Mouse (Mus musculus) gastrocnemius, postnatal 14 days (tissue): Measurements from ENCODE around the gene Esam. TPM values are rescaled to one million over a fixed set of nuclear protein-coding genes. Genes with fewer than 3 reads are reported as not detected.

Experiments
- DNase-seq: peaks from one replicate; pipeline ENCODE4 v3.0.0; 2021; ENCODE audit warnings: mixed read lengths
- intact Hi-C: fragments of 180-260 bp; cut with DNase I; formaldehyde crosslinking; loops from one replicate; pipeline ENCODE4 v1.15.1; 2025; ENCODE audit warnings: low total_unique reads
- total RNA-seq, 2 experiments: library from RNA; stranded (reverse); gene quantifications; 2 replicates each; pipeline ENCODE4 v1.2.3; 2021

Gene Esam
- total RNA-seq, 2 experiments from 2014 or later = 43.4 to 58.2 TPM

GRCm38 (mm10) chr9:37528225-37528970 lies 520 bp downstream of the Esam start:
- intact Hi-C loops = no loop called here
- DNase-seq = no peak

GRCm38 (mm10) chr9:37530031-37530887 lies 2.4 kb downstream of the Esam start:
- intact Hi-C loops = no loop called here
- peak; percentile 69 for DNase-seq

DNA sequence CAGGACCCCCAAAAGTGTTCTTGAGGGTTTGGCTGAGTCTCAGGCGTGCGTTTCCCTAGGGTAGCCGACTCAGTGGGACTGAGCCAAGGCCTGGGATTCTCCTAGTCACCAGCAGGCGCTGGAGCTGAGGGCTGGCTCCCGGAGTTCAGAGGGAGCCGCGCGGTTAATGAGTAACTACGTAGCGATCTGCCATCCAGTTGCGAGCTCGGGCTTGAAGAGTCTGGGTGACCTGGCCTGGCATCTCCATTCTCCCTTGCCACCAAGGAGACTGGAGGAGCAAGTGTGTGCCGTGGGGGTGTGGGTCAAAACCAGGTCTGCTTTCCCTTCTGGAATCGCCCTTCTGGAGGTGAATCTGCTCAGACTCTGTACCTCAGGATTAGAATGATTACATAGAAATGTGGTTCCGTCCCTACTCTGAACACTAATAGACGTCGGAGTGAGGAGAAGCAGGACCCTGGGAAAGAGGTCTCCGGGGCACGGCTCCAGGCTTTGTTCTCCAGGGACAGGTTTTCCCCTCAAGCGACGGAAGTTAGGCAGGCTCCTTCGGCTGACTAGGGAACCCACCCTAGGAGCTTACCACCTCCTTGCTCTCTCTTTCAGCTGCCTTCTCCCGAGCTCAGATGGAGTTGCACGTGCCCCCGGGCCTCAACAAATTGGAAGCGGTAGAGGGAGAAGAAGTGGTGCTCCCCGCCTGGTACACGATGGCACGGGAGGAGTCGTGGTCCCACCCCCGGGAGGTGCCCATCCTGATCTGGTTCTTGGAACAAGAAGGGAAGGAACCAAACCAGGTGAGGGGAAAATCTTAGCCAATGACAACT lies 3.2 kb downstream of the Esam start:
- intact Hi-C loops = no loop called here
- peak; percentile 47 for DNase-seq

DNA sequence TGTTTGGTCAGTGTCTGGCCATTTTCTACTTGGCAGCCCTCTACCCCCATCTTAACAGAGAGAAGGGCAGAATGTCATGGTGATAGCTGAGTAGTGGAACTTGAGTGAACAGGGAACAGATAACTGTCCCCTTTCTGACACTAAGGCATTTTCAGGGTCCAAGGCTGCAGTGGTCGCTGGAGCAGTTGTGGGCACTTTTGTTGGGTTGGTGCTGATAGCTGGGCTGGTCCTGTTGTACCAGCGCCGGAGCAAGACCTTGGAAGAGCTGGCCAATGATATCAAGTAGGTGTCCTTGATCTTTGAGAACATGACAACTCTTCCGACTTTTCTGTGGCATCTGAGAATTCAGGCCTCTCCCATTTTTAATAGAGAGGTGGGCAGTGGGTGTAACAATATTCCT lies 9.0 kb downstream of the Esam start:
- no peak for DNase-seq

DNA sequence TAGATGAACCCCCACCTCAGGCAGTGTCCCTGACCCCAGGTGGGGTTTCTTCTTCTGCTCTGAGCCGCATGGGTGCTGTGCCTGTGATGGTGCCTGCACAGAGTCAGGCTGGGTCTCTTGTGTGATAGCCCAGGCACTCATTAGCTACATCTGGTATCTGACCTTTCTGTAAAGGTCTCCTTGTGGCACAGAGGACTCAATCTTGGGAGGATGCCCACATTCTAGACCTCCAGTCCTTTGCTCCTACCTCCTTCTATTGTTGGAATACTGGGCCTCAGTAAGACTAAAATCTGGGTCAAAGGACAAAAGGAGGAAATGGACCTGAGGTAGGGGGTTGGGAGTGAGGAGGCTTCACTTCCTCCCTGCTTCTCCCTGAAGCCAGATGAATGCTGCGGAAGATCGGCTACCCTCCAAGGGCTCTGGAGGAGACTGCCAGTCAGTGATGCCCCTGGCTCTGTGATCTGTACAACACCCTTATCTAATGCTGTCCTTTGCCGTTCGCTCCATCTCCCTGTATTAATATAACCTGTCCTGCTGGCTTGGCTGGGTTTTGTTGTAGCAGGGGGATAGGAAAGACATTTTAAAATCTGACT lies 9.9 kb downstream of the Esam start:
- intact Hi-C loops = no loop called here
- no peak for DNase-seq

More for the DNA sequence above, 9.0 kb downstream of the Esam start:
- intact Hi-C loops = no loop called here

- no peak for DNase-seq
- intact Hi-C loops = loop anchor here (5.0 kb wide), 1 partner anchor 77 kb away; no protein-coding TSS in a partner anchor
These were observed 11.5 kb downstream of the Esam start, which contains the start of gene Vsig2 for GRCm38 (mm10) chr9:37539170-37540025. TSS of gene Vsig2 (plus strand) at chr9:37539255.

DNA sequence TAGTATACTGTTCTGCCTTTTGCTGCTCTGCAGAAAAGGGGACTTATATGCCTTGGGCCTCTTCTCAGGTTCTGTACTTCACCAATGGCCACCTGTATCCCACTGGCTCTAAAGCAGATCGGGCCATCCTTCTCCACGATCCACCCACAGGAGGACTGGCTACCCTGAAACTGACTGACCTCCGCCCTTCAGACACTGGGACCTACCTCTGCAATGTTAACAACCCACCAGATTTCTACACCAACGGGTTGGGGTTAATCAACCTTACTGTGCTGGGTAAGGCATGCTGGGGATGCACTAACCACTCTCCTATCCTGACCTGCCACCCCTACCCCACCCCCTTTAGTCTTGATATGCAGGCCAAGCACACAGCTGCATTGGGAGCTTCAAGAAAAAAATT lies 12.3 kb downstream of the Esam start:
- DNase-seq = no peak
- intact Hi-C loops = loop anchor here (5.0 kb wide), 1 partner anchor 78 kb away; no protein-coding TSS in a partner anchor

DNA sequence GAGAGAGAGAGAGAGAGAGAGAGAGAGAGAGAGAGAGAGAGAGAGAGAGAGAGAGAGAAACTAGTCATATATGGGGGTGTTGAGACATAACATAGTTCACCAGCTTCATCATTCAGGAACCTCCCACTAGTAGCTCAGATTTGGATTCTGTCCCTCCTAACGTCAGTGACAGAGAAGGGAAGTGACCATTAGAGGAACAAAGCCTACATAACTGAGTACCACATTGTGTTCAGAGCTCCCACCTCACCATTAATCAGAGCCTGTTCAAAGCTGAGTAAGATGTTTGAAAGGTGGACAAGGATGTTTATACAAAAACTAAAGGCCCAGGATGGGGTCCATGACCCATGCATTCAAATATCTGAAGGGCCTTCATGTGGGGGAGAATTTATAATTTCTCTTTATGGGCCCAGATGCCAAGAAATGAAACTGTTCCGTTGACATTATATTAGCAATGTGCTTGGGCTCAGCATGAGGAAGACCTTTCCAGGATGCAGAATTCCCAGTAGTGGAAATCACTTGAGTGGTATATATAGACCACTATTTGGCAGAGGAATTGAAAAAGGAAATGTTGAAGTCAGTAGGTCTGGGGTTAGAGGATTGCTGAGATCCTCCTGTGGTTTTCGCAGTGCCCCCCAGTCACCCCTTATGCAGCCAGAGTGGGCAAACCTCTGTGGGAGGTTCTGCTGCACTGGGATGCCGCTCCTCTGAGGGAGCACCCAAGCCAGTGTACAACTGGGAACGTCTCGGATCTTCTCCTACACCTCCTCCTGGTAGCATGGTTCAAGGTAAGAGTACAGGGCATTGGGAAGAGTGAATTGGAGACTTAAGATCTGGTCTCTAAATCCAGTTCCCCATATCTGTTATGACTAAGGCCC lies 13.1 kb downstream of the Esam start:
- intact Hi-C loops = loop anchor here (5.0 kb wide), 1 partner anchor 79 kb away; no protein-coding TSS in a partner anchor
- no peak for DNase-seq

DNA sequence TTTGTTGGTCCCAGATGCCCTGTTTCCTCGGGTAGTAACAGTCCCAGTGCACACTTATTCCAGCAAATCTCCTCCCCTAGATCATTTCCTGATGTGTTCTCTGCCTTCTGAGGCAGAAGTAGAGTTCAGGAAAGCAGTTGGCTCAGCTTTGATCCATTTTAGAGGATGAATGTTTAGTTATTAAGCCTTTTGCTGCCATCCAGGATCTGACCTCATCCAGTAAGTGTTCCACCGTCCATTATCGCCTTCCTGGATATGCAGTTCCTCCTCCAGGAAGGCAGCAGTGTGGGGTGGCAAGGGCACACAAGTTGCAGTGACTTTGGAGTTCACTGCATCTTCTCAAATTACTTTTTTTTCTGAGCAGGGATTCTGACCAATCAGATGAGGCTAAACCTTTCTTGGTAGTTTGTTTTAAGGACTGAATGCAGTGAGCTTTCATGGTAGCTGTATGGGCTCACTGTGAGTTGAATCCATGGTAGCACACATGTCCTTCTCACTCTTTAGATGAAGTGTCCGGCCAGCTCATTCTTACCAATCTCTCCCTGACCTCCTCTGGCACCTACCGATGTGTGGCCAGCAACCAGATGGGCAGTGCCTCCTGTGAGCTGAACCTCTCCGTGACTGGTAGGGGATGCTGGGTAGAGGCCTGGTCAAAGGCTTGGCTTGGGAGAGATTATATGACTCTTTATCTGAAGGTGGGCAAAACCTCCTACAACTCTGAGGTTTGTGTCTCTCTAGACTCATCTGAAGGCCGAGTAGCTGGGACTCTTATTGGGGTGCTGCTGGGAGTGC lies 14.2 kb downstream of the Esam start:
- intact Hi-C loops = loop anchor here (5.0 kb wide), 1 partner anchor 80 kb away; no protein-coding TSS in a partner anchor
- no peak for DNase-seq

DNA sequence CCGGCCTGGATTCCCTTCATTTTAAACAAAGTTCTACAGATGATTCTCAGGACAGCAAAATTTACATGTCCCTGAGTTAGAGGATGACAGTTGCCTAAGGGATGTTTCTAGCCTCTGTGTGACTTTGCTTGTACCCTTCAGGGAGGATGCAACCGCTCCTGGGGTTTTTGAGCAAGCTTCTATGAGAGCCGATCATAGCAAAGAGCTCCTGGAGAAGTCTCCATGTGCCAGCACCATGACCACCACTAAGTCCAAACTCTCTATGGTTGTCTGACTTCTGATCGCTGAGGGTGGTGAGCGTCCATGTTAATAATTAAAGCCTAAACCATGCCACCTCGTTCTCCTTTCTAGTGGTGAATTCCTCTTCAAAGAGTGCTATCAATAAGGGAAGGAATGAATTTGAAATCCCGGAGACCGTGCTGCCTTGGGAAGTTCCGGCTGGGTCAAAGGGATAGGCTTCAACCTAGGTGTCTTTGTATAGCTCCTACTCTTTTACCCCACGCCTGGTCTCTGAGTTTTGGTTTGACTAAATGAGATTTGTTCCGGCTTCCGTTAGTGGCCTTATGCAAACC lies 16.1 kb downstream of the Esam start:
- intact Hi-C loops = loop anchor here (5.0 kb wide), 1 partner anchor 82 kb away; no protein-coding TSS in a partner anchor
- no peak for DNase-seq

DNA sequence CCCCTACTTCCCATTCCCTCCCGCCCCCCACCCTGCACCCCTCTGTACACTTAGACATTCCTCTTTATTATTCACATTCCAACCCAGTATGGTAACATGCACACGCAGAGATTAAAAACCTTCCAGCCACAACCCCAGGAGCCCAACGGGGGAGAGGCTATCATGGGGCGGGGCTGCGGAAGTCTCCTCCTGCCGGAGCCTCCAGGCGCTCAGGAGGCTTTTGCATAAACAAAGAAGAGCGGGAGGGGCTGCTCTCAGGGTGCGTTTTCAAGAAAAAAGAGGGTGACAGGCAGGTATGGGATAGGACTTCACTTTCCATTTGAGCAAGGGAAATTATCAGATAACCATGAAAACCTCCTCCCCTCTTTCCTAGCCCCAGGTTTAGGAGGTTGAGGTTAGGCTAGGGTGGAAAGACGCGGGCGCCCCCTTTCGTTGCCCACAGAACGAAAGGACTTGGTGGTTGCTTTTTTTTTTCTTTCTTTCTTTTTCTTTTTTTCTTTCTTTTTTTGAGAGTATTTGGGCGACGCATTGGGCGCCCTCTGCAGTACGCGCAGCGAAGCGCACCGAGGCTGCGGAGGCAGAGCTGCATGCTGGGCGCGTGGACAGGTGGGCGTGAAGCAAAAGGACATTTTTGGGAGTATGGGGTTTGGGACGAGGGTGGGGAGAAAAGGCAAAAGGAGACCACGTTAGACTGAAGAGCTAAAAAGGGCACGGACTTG lies 16.7 kb downstream of the Esam start:
- intact Hi-C loops = loop anchor here (5.0 kb wide), 1 partner anchor 82 kb away; no protein-coding TSS in a partner anchor
- peak; percentile 59 for DNase-seq

- no peak for DNase-seq
- intact Hi-C loops = no loop called here
These were observed 17.3 kb downstream of the Esam start for GRCm38 (mm10) chr9:37545166-37545610.

GRCm38 (mm10) chr9:37545847-37546452 lies 18.1 kb downstream of the Esam start:
- no peak for DNase-seq
- intact Hi-C loops = no loop called here

- no peak for DNase-seq
- intact Hi-C loops = no loop called here
These were observed 19.0 kb downstream of the Esam start for GRCm38 (mm10) chr9:37546889-37547288.

GRCm38 (mm10) chr9:37550435-37550834 lies 22.6 kb downstream of the Esam start:
- DNase-seq = no peak
- intact Hi-C loops = no loop called here
